Mouse (Mus musculus): ENCODE results near the gene Gm4787. TPM values are rescaled to one million over a fixed set of nuclear protein-coding genes. Genes with fewer than 3 reads are reported as not detected.

Gene Gm4787
- total and polyA plus RNA-seq, 3 experiments, result 0.12 to 0.59 (median 0.39) TPM

DNA sequence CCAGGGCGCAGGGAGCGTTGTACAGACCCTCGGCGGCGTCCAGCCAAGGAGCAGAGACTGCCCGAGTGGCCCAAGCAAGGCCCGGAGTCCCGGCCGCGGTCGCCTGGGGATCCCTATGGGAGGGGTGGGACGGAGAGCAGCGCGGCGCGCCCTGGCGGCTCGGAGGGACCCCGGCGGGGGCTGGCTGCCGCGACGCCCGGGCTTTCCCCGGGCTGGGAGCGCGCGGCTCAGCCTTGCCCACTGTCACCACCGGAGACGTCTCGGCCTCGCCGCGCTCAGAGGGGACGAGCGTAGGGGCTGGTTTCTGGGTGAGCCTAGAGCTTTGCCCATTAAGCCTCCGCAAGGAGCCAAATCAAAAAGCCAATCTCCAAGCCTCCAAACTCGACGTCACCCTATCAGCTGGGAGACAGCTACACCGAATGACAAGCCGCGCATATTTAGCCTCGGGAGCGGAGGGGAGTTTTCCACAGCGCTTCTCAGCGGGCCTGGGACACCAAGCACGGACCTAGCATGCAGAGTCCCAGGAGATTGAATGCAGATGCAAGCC lies 46.3 kb downstream of the Gm4787 start, which contains the start of gene Slc8a3:
Gene Slc8a3, minus strand, starts transcription at position 306 of the 547 bp plus-strand sequence.
- Histone ChIP-seq H3K4me1 (ENCODE audit: control insufficient read depth, insufficient read depth, low read length) (no peaks in the 10 kb centered on the region), H3K36me3 (ENCODE audit: control insufficient read depth, insufficient read depth, low read length) (no peaks in the 10 kb centered on the region), H3K27ac (no peak within 1 kb of the TSS), H3K4me3 (peak within 1 kb of the TSS; percentile 40), H3K27me3 (ENCODE audit: control insufficient read depth, insufficient read depth, low read length) (peaks cover 6% of the 10 kb centered on the region), H3K79me2 (replicated peaks; ENCODE audit: control insufficient read depth, insufficient read depth, low read length) (no peaks in the 10 kb centered on the region), H3K9ac (ENCODE audit: low read depth, low read length) (peak within 1 kb of the TSS; percentile 37)
- under 1% methylated on average over 47 of the region's 47 CpGs for WGBS
- peak; percentile 10 to 35 for DNase-seq
- TF ChIP-seq EP300 (IDR thresholded peaks at IDR 0.05; ENCODE audit: insufficient read depth, low read depth, low read length) (no peak), CTCF (IDR thresholded peaks at IDR 0.05) (no peak), POLR2A (IDR thresholded peaks at IDR 0.05; ENCODE audit: insufficient read depth, low read depth, low read length) (no peak)
- intact Hi-C loops (cut with DNase I), result no loop called here

DNA sequence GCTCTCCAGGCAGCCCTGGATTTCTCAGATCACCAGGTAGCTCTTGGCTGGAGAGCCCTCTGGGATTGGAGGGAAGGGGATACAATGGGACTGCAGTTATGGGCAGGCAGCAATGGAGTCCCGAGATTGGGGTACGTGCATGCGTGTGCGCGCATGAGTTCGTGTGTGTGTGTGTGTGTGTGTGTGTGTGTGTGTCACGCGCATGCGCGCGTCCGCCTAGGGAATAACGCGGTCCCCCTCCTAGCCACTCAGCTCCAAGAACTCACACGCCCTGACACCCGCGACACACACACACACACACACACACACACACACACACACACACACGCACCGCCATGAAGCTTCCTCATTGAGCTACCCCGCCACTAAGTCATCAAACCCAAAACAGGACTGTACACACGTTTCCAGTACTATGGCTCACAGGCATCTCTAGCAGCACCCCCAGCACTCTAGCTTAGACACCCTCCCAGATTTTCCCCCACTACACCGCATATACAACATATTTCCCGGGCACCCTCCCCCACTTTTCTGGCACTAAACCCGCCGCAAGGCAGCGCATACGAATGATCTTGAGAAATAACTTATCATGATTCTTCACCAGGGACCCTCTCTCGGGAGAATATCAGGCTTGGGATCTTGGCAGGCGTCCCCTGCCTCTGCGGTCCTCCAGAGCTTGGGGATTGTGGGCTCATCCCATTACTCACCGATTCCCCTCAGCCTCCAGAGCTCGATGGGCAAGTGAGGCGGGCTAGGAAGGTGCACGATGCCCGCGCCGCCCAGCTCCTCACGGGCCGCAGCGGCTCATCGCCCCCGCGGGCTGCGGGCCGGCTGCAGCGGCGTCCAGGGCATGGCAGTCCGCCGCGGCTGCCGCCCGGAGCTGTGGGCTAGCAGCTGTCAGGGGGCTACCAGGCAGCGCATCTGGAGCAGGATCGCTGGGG lies 47.1 kb downstream of the Gm4787 start:
- TF ChIP-seq EP300 (IDR thresholded peaks at IDR 0.05; ENCODE audit: insufficient read depth, low read depth, low read length), result no peak
- TF ChIP-seq CTCF (IDR thresholded peaks at IDR 0.05), result no peak
- TF ChIP-seq POLR2A (IDR thresholded peaks at IDR 0.05; ENCODE audit: insufficient read depth, low read depth, low read length), result no peak
- no peak overlapping the region for H3K27ac ChIP-seq
- no peaks in the 10 kb centered on the region for H3K4me1 ChIP-seq (ENCODE audit: control insufficient read depth, insufficient read depth, low read length)
- intact Hi-C loops (cut with DNase I), result no loop called here
- H3K4me3 ChIP-seq, result peak overlapping the region; percentile 40
- peak in 1 of 2 experiments; percentile 18 for DNase-seq
- H3K9ac ChIP-seq (ENCODE audit: low read depth, low read length), result peak overlapping the region; percentile 37
- no peaks in the 10 kb centered on the region for H3K79me2 ChIP-seq (replicated peaks; ENCODE audit: control insufficient read depth, insufficient read depth, low read length)
- no peaks in the 10 kb centered on the region for H3K36me3 ChIP-seq (ENCODE audit: control insufficient read depth, insufficient read depth, low read length)
- H3K27me3 ChIP-seq (ENCODE audit: control insufficient read depth, insufficient read depth, low read length), result peaks cover 6% of the 10 kb centered on the region
- WGBS, result 4% methylated on average over 47 of the region's 54 CpGs

DNA sequence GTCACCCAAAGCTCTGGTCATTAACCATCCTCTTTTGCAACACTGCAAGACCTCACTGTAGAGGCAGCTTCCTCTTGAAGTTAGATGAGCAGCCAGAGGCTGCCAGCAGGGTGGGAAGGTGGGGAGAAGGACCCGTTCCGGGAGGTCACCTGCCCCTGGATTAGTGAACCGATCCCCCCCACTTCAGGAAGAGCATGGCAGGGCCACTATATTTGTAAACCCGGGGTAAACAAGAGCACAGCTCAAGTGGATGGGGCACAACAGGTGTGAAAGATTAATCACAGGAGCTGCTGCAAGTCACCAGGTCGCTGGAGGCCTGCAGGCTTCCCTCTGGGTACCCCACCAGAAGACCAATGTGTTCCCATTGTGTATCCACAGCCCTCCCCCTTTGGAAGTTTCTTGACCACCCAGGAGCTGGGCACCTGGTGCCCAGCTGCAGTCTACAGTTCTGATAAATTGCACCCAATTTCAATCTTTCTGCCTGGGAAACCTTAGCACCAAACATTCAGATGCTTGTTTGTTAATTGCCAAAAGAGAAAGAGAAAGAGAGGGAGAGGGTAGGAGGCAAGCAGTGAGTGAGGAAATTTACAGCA lies 48.1 kb downstream of the Gm4787 start:
- no peak overlapping the region for H3K27ac ChIP-seq
- H3K27me3 ChIP-seq (ENCODE audit: control insufficient read depth, insufficient read depth, low read length), result peaks cover 6% of the 10 kb centered on the region
- no peak for DNase-seq
- intact Hi-C loops (cut with DNase I), result no loop called here
- no peaks in the 10 kb centered on the region for H3K79me2 ChIP-seq (replicated peaks; ENCODE audit: control insufficient read depth, insufficient read depth, low read length)
- 57% methylated on average over 5 of the region's 5 CpGs for WGBS
- no peak overlapping the region for H3K4me3 ChIP-seq
- no peaks in the 10 kb centered on the region for H3K4me1 ChIP-seq (ENCODE audit: control insufficient read depth, insufficient read depth, low read length)
- H3K36me3 ChIP-seq (ENCODE audit: control insufficient read depth, insufficient read depth, low read length), result no peaks in the 10 kb centered on the region
- TF ChIP-seq CTCF (IDR thresholded peaks at IDR 0.05) (no peak), POLR2A (IDR thresholded peaks at IDR 0.05; ENCODE audit: insufficient read depth, low read depth, low read length) (no peak), EP300 (IDR thresholded peaks at IDR 0.05; ENCODE audit: insufficient read depth, low read depth, low read length) (no peak)
- no peak overlapping the region for H3K9ac ChIP-seq (ENCODE audit: low read depth, low read length)

Other genes with a start within 250 kb of the Gm4787 start
- under 1 TPM in 1 of 2 experiments, not detected in 1; 0.08 TPM for gene Slc8a3, start 46.3 kb downstream of the Gm4787 start, total RNA-seq (2021)
- gene Slc8a3, start 46.3 kb downstream of the Gm4787 start, polyA plus RNA-seq (2012; rRNA removed), result 0.18 TPM in 2 replicates
- gene Adam4, start 42.5 kb upstream of the Gm4787 start, total RNA-seq (2021), result under 1 TPM; 0.41 to 0.50 TPM
- 0.08 and 0.12 TPM in 2 replicates for gene Adam4, start 42.5 kb upstream of the Gm4787 start, polyA plus RNA-seq (2012; rRNA removed)
- 10 to 100 TPM; 58.8 to 66.8 TPM for gene Cox16, start 105.7 kb upstream of the Gm4787 start, total RNA-seq (2021)
- gene Cox16, start 105.7 kb upstream of the Gm4787 start, polyA plus RNA-seq (2012; rRNA removed), result 56.6 and 78.9 TPM in 2 replicates
- gene Gm20498, start 153.4 kb upstream of the Gm4787 start, total RNA-seq (2021), result 10 to 100 TPM; 44.2 to 48.8 TPM
- gene Gm20498, start 153.4 kb upstream of the Gm4787 start, polyA plus RNA-seq (2012; rRNA removed), result 12.1 and 18.3 TPM in 2 replicates
- gene Synj2bp, start 153.4 kb upstream of the Gm4787 start, total RNA-seq (2021), result 10 to 100 TPM; 39.5 to 41.7 TPM
- gene Synj2bp, start 153.4 kb upstream of the Gm4787 start, polyA plus RNA-seq (2012; rRNA removed), result 35.9 and 66.7 TPM in 2 replicates
- under 1 TPM in 1 of 2 experiments, not detected in 1; 0.10 TPM for gene Adam21, start 189.0 kb upstream of the Gm4787 start, total RNA-seq (2021)
- 0.09 TPM in 1 of 2 replicates, not detected in the other for gene Adam21, start 189.0 kb upstream of the Gm4787 start, polyA plus RNA-seq (2012; rRNA removed)
- 10 to 100 TPM; 12.9 to 13.9 TPM for gene Med6, start 215.5 kb upstream of the Gm4787 start, total RNA-seq (2021)
- gene Med6, start 215.5 kb upstream of the Gm4787 start, polyA plus RNA-seq (2012; rRNA removed), result 6.8 and 9.5 TPM in 2 replicates